Mouse (Mus musculus) urinary bladder, adult 2 months (tissue): Measurements from ENCODE around the gene Cacnb1. TPM values are rescaled to one million over a fixed set of nuclear protein-coding genes. Genes with fewer than 3 reads are reported as not detected.

Source experiments
- DNase-seq: peaks from one replicate; pipeline ENCODE4 v3.0.0; 2022; ENCODE audit warnings: low spot score
- polyA plus RNA-seq: library from polyadenylated mRNA; depleted of rRNA; stranded (reverse); fragments of >200 nt; gene quantifications from 2 replicates; pipeline ENCODE4 v1.2.3, GENCODE M21; 2012

Gene Cacnb1
- polyA plus RNA-seq, 1 experiment: 12.4 TPM

GRCm38 (mm10) chr11:97986738-97987465 lies 35.9 kb downstream of the Cacnb1 start:
- no peak for DNase-seq

GRCm38 (mm10) chr11:97985727-97986677 lies 36.8 kb downstream of the Cacnb1 start, which contains the start of gene Plxdc1:
TSS of gene Plxdc1 (minus strand) at chr11:97986444.
- DNase-seq: peak; percentile 41

GRCm38 (mm10) chr11:97983983-97984382 lies 38.9 kb downstream of the Cacnb1 start:
- no peak for DNase-seq

GRCm38 (mm10) chr11:97983506-97983905 lies 39.3 kb downstream of the Cacnb1 start:
- DNase-seq: no peak

- DNase-seq: no peak
Measured at GRCm38 (mm10) chr11:97982721-97983120, 40.1 kb downstream of the Cacnb1 start.

- no peak for DNase-seq
Measured at GRCm38 (mm10) chr11:97980531-97980966, 42.3 kb downstream of the Cacnb1 start.

GRCm38 (mm10) chr11:97979824-97980495 lies 42.9 kb downstream of the Cacnb1 start:
- DNase-seq: no peak

GRCm38 (mm10) chr11:97978392-97978791 lies 44.4 kb downstream of the Cacnb1 start:
- no peak for DNase-seq

- no peak for DNase-seq
Measured at GRCm38 (mm10) chr11:97977797-97978196, 45.0 kb downstream of the Cacnb1 start.

GRCm38 (mm10) chr11:97974746-97975145 lies 48.1 kb downstream of the Cacnb1 start:
- no peak for DNase-seq

GRCm38 (mm10) chr11:97974141-97974540 lies 48.7 kb downstream of the Cacnb1 start:
- DNase-seq: no peak

- DNase-seq: no peak
Measured at GRCm38 (mm10) chr11:97972434-97972833, 50.4 kb downstream of the Cacnb1 start.

- DNase-seq: no peak
Measured at GRCm38 (mm10) chr11:97971232-97971631, 51.6 kb downstream of the Cacnb1 start.

- no peak for DNase-seq
Measured at GRCm38 (mm10) chr11:97970771-97971170, 52.1 kb downstream of the Cacnb1 start.

GRCm38 (mm10) chr11:97968385-97968784 lies 54.4 kb downstream of the Cacnb1 start:
- DNase-seq: no peak

- DNase-seq: no peak
Measured at GRCm38 (mm10) chr11:97967114-97967513, 55.7 kb downstream of the Cacnb1 start.

- DNase-seq: no peak
Measured at GRCm38 (mm10) chr11:97960907-97961306, 61.9 kb downstream of the Cacnb1 start.

- no peak for DNase-seq
Measured at GRCm38 (mm10) chr11:97959300-97959680, 63.5 kb downstream of the Cacnb1 start.

- no peak for DNase-seq
Measured at GRCm38 (mm10) chr11:97958641-97959299, 64.1 kb downstream of the Cacnb1 start.

GRCm38 (mm10) chr11:97956905-97957560 lies 65.8 kb downstream of the Cacnb1 start:
- DNase-seq: no peak

GRCm38 (mm10) chr11:97955915-97956314 lies 66.9 kb downstream of the Cacnb1 start:
- DNase-seq: no peak
